Mouse (Mus musculus) limb, embryonic 14.5 days (tissue): ENCODE data around the gene Hras. TPM values are rescaled to one million over a fixed set of nuclear protein-coding genes. Genes with fewer than 3 reads are reported as not detected.

Experiments used
- ATAC-seq: fragments of 200-750 bp; cut with Nextera tagmentation; 2 replicates; pipeline ENCODE4 v1.8.0; 2017; ENCODE audit warnings: low read depth, moderate number of reproducible peaks, moderate TSS enrichment; ENCODE audit not compliant: low FRiP score
- DNase-seq: peaks from one replicate; pipeline ENCODE4 v3.0.0-alpha.2; 2015; ENCODE audit warnings: low spot score
- H3K27ac ChIP-seq: fragments of 300-500 bp; sonication (generic); replicated peaks from 2 replicates; pipeline ENCODE4 v1.5.1; 2014; ENCODE audit warnings: low read depth, mild to moderate bottlenecking, low read length, moderate library complexity, mixed read lengths
- H3K27me3 ChIP-seq: fragments of 300-500 bp; sonication (generic); 2 replicates; pipeline ENCODE4 v1.6.1; 2014; ENCODE audit warnings: low read length, mixed read lengths; ENCODE audit not compliant: control insufficient read depth, insufficient read depth
- H3K36me3 ChIP-seq: fragments of 300-500 bp; sonication (generic); 2 replicates; pipeline ENCODE4 v1.6.1; 2014; ENCODE audit warnings: mild to moderate bottlenecking, low read length, moderate library complexity, mixed read lengths; ENCODE audit not compliant: control insufficient read depth, insufficient read depth
- H3K4me1 ChIP-seq: fragments of 300-500 bp; sonication (generic); 2 replicates; pipeline ENCODE4 v1.6.1; 2014; ENCODE audit warnings: antibody characterized with exemption, low read length, mixed read lengths; ENCODE audit not compliant: control insufficient read depth, insufficient read depth
- H3K4me2 ChIP-seq: fragments of 300-500 bp; sonication (generic); replicated peaks from 2 replicates; pipeline ENCODE4 v1.6.1; 2014; ENCODE audit warnings: low read depth, mild to moderate bottlenecking, low read length, moderate library complexity; ENCODE audit not compliant: severe bottlenecking
- H3K4me3 ChIP-seq: fragments of 300-500 bp; sonication (generic); replicated peaks from 2 replicates; pipeline ENCODE4 v1.5.1; 2014; ENCODE audit warnings: low read length
- H3K9ac ChIP-seq: fragments of 300-500 bp; sonication (generic); 2 replicates; pipeline ENCODE4 v1.6.1; 2014; ENCODE audit warnings: mild to moderate bottlenecking, low read depth, low read length, moderate library complexity; ENCODE audit not compliant: severe bottlenecking
- H3K9me3 ChIP-seq: fragments of 300-500 bp; sonication (generic); 2 replicates; pipeline ENCODE4 v1.6.1; 2016; ENCODE audit warnings: low read length; ENCODE audit not compliant: control insufficient read depth
- POLR2A ChIP-seq: fragments of 200-500 bp; IDR thresholded peaks from 2 replicates; pipeline ENCODE4 v1.8.0; 2012; ENCODE audit warnings: inconsistent platforms, mild to moderate bottlenecking, moderate library complexity, borderline replicate concordance; ENCODE audit not compliant: insufficient read depth, insufficient read length; ENCODE audit errors: extremely low read depth
- WGBS: fragments of 180-500 bp; shearing (Covaris S2); extraction: QIAGEN DNeasy Blood & Tissue Kit; methylation state at CpG from one replicate; pipeline ENCODE4 v1.1.7; 2014; 5-methylcytosine and 5-hydroxymethylcytosine counted together
- microRNA counts: library from miRNA; unstranded; fragments of <30 nt; microRNA quantifications from one replicate; lab custom pipeline; 2016
- microRNA-seq: library from miRNA; unstranded; fragments of <30 nt; microRNA quantifications from one replicate; pipeline ENCODE4, GENCODE M21; 2016
- polyA plus RNA-seq, 2 experiments: library from polyadenylated mRNA; depleted of rRNA in 1 of 2; stranded (reverse) in 1 of 2; unstranded in 1 of 2; fragments of >200 nt; fragmentation: Nextera tagmentation in 1 of 2; extraction: Ambion mirVana in 1 of 2; gene quantifications; 2 replicates each; pipeline versions ENCODE4 v1.2.1 to v1.2.3; 2012 to 2014

The Hras gene
- polyA plus RNA-seq, 2 experiments, result 112 to 143 TPM

GRCm38 (mm10) chr7:141143861-141144260 is 49.9 kb downstream of the Hras start:
- no peak overlapping the region for H3K9ac ChIP-seq
- H3K27me3 ChIP-seq, result no peaks in the 10 kb centered on the region
- H3K9me3 ChIP-seq, result no peaks in the 10 kb centered on the region
- no peak for TF ChIP-seq POLR2A
- DNase-seq (no peak), ATAC-seq (no peak)
- no peak overlapping the region for H3K4me3 ChIP-seq
- H3K4me1 ChIP-seq, result no peaks in the 10 kb centered on the region
- H3K27ac ChIP-seq, result no peak overlapping the region
- peaks cover 46% of the 10 kb centered on the region for H3K36me3 ChIP-seq
- no peak overlapping the region for H3K4me2 ChIP-seq
- 83% methylated on average over 2 of the region's 2 CpGs for WGBS

GRCm38 (mm10) chr7:141143112-141143511 is 50.7 kb downstream of the Hras start:
- peaks cover 43% of the 10 kb centered on the region for H3K36me3 ChIP-seq
- no peak for DNase-seq
- no peaks in the 10 kb centered on the region for H3K4me1 ChIP-seq
- no peaks in the 10 kb centered on the region for H3K9me3 ChIP-seq
- H3K4me3 ChIP-seq, result no peak overlapping the region
- no peak overlapping the region for H3K9ac ChIP-seq
- ATAC-seq, result no peak
- WGBS, result 50% methylated on average over 5 of the region's 5 CpGs
- H3K27me3 ChIP-seq, result no peaks in the 10 kb centered on the region
- H3K27ac ChIP-seq, result no peak overlapping the region
- H3K4me2 ChIP-seq, result no peak overlapping the region
- no peak for TF ChIP-seq POLR2A

GRCm38 (mm10) chr7:141141326-141141725 is 52.5 kb downstream of the Hras start:
- Histone ChIP-seq H3K27me3 (no peaks in the 10 kb centered on the region), H3K9ac (no peak overlapping the region), H3K27ac (no peak overlapping the region), H3K36me3 (peaks cover 53% of the 10 kb centered on the region), H3K9me3 (no peaks in the 10 kb centered on the region), H3K4me1 (no peaks in the 10 kb centered on the region), H3K4me2 (no peak overlapping the region), H3K4me3 (no peak overlapping the region)
- DNase-seq, result no peak
- TF ChIP-seq POLR2A, result no peak
- 94% methylated on average over 4 of the region's 4 CpGs for WGBS
- ATAC-seq, result no peak

MicroRNAs within 50 kb of the gene (microRNA counts, 519-probe panel; counts per million panel counts)
- 3,712 counts per million, percentile 75 among the panel's probes with 10 or more counts for microRNA mmu-miR-210 (lab: Ali Mortazavi, UCI)

Small RNA genes within 50 kb of the gene (microRNA-seq; reads per million reads assigned to microRNA genes)
- gene Mir210, result 809 reads per million, percentile 70 among the genes with 10 or more reads in this experiment

Other genes starting within 250 kb of the Hras start
- 30.9 and 34.4 TPM in 2 replicates for gene Ifitm5, start 243.7 kb downstream of the Hras start, polyA plus RNA-seq (2012; rRNA removed)
- gene Ifitm5, start 243.7 kb downstream of the Hras start, polyA plus RNA-seq (2014; fragmentation: Nextera tagmentation; extraction: Ambion mirVana), result 32.3 and 44.3 TPM in 2 replicates
- not detected in 2 replicates for gene Gm45717, start 238.1 kb downstream of the Hras start, polyA plus RNA-seq (2012; rRNA removed)
- not detected in 2 replicates for gene Gm45717, start 238.1 kb downstream of the Hras start, polyA plus RNA-seq (2014; fragmentation: Nextera tagmentation; extraction: Ambion mirVana)
- gene Ifitm2, start 238.0 kb downstream of the Hras start, polyA plus RNA-seq (2012; rRNA removed), result 1,234 and 1,466 TPM in 2 replicates
- 1,822 and 1,827 TPM in 2 replicates for gene Ifitm2, start 238.0 kb downstream of the Hras start, polyA plus RNA-seq (2014; fragmentation: Nextera tagmentation; extraction: Ambion mirVana)
- gene Ifitm1, start 226.8 kb downstream of the Hras start, polyA plus RNA-seq (2012; rRNA removed), result 68.1 and 115 TPM in 2 replicates
- 55.4 and 66.7 TPM in 2 replicates for gene Ifitm1, start 226.8 kb downstream of the Hras start, polyA plus RNA-seq (2014; fragmentation: Nextera tagmentation; extraction: Ambion mirVana)
- gene Ifitm3, start 183.2 kb downstream of the Hras start, polyA plus RNA-seq (2012; rRNA removed), result 85.6 and 91.3 TPM in 2 replicates
- gene Ifitm3, start 183.2 kb downstream of the Hras start, polyA plus RNA-seq (2014; fragmentation: Nextera tagmentation; extraction: Ambion mirVana), result 184 and 201 TPM in 2 replicates
- 1.3 and 1.8 TPM in 2 replicates for gene Ifitm6, start 176.1 kb downstream of the Hras start, polyA plus RNA-seq (2012; rRNA removed)
- 1.2 and 1.7 TPM in 2 replicates for gene Ifitm6, start 176.1 kb downstream of the Hras start, polyA plus RNA-seq (2014; fragmentation: Nextera tagmentation; extraction: Ambion mirVana)
- gene Gm17387, start 164.9 kb downstream of the Hras start, polyA plus RNA-seq (2012; rRNA removed), result not detected in 2 replicates
- not detected in 2 replicates for gene Gm17387, start 164.9 kb downstream of the Hras start, polyA plus RNA-seq (2014; fragmentation: Nextera tagmentation; extraction: Ambion mirVana)
- gene B4galnt4, start 132.9 kb downstream of the Hras start, polyA plus RNA-seq (2012; rRNA removed), result 46.5 and 53.7 TPM in 2 replicates
- 12.3 and 17.1 TPM in 2 replicates for gene B4galnt4, start 132.9 kb downstream of the Hras start, polyA plus RNA-seq (2014; fragmentation: Nextera tagmentation; extraction: Ambion mirVana)
- gene Pkp3, start 115.8 kb downstream of the Hras start, polyA plus RNA-seq (2012; rRNA removed), result 37.6 and 38.8 TPM in 2 replicates
- gene Pkp3, start 115.8 kb downstream of the Hras start, polyA plus RNA-seq (2014; fragmentation: Nextera tagmentation; extraction: Ambion mirVana), result 62.4 and 65.9 TPM in 2 replicates
- gene Sigirr, start 93.4 kb downstream of the Hras start, polyA plus RNA-seq (2012; rRNA removed), result 2.5 and 3.1 TPM in 2 replicates
- gene Sigirr, start 93.4 kb downstream of the Hras start, polyA plus RNA-seq (2014; fragmentation: Nextera tagmentation; extraction: Ambion mirVana), result 2.7 and 4.0 TPM in 2 replicates
- 6.3 and 8.0 TPM in 2 replicates for gene Ano9, start 76.2 kb downstream of the Hras start, polyA plus RNA-seq (2012; rRNA removed)
- 3.6 and 4.3 TPM in 2 replicates for gene Ano9, start 76.2 kb downstream of the Hras start, polyA plus RNA-seq (2014; fragmentation: Nextera tagmentation; extraction: Ambion mirVana)
- 49.2 and 61.0 TPM in 2 replicates for gene Ptdss2, start 71.6 kb downstream of the Hras start, polyA plus RNA-seq (2012; rRNA removed)
- 67.8 and 68.6 TPM in 2 replicates for gene Ptdss2, start 71.6 kb downstream of the Hras start, polyA plus RNA-seq (2014; fragmentation: Nextera tagmentation; extraction: Ambion mirVana)
- 92.3 and 105 TPM in 2 replicates for gene Rnh1, start 21.1 kb downstream of the Hras start, polyA plus RNA-seq (2012; rRNA removed)
- gene Rnh1, start 21.1 kb downstream of the Hras start, polyA plus RNA-seq (2014; fragmentation: Nextera tagmentation; extraction: Ambion mirVana), result 190 and 216 TPM in 2 replicates
- 14.8 and 17.8 TPM in 2 replicates for gene Lrrc56, start 152 bp upstream of the Hras start, polyA plus RNA-seq (2012; rRNA removed)
- gene Lrrc56, start 152 bp upstream of the Hras start, polyA plus RNA-seq (2014; fragmentation: Nextera tagmentation; extraction: Ambion mirVana), result 5.8 and 8.3 TPM in 2 replicates
- gene Lmntd2, start 20.1 kb upstream of the Hras start, polyA plus RNA-seq (2012; rRNA removed), result 6.6 and 6.9 TPM in 2 replicates
- 0.95 and 1.7 TPM in 2 replicates for gene Lmntd2, start 20.1 kb upstream of the Hras start, polyA plus RNA-seq (2014; fragmentation: Nextera tagmentation; extraction: Ambion mirVana)
- gene Rassf7, start 21.9 kb upstream of the Hras start, polyA plus RNA-seq (2012; rRNA removed), result 40.0 and 44.8 TPM in 2 replicates
- 30.9 and 31.7 TPM in 2 replicates for gene Rassf7, start 21.9 kb upstream of the Hras start, polyA plus RNA-seq (2014; fragmentation: Nextera tagmentation; extraction: Ambion mirVana)
- gene Phrf1, start 34.8 kb upstream of the Hras start, polyA plus RNA-seq (2012; rRNA removed), result 37.6 and 42.6 TPM in 2 replicates
- gene Phrf1, start 34.8 kb upstream of the Hras start, polyA plus RNA-seq (2014; fragmentation: Nextera tagmentation; extraction: Ambion mirVana), result 65.9 and 72.7 TPM in 2 replicates
- gene Irf7, start 72.5 kb upstream of the Hras start, polyA plus RNA-seq (2012; rRNA removed), result 3.2 and 4.6 TPM in 2 replicates
- gene Irf7, start 72.5 kb upstream of the Hras start, polyA plus RNA-seq (2014; fragmentation: Nextera tagmentation; extraction: Ambion mirVana), result 2.1 TPM in 2 replicates
- 0.29 and 0.35 TPM in 2 replicates for gene Cdhr5, start 82.8 kb upstream of the Hras start, polyA plus RNA-seq (2012; rRNA removed)
- 0.18 and 0.43 TPM in 2 replicates for gene Cdhr5, start 82.8 kb upstream of the Hras start, polyA plus RNA-seq (2014; fragmentation: Nextera tagmentation; extraction: Ambion mirVana)
- gene Sct, start 85.1 kb upstream of the Hras start, polyA plus RNA-seq (2012; rRNA removed), result 17.5 and 17.6 TPM in 2 replicates
- gene Sct, start 85.1 kb upstream of the Hras start, polyA plus RNA-seq (2014; fragmentation: Nextera tagmentation; extraction: Ambion mirVana), result 14.2 and 17.3 TPM in 2 replicates
- 3.1 and 4.0 TPM in 2 replicates for gene Drd4, start 98.0 kb upstream of the Hras start, polyA plus RNA-seq (2012; rRNA removed)
- 1.5 and 2.0 TPM in 2 replicates for gene Drd4, start 98.0 kb upstream of the Hras start, polyA plus RNA-seq (2014; fragmentation: Nextera tagmentation; extraction: Ambion mirVana)
- gene Deaf1, start 133.7 kb upstream of the Hras start, polyA plus RNA-seq (2012; rRNA removed), result 47.0 TPM in 2 replicates
- 82.6 and 89.1 TPM in 2 replicates for gene Deaf1, start 133.7 kb upstream of the Hras start, polyA plus RNA-seq (2014; fragmentation: Nextera tagmentation; extraction: Ambion mirVana)
- 55.6 and 59.5 TPM in 2 replicates for gene Tmem80, start 133.7 kb upstream of the Hras start, polyA plus RNA-seq (2012; rRNA removed)
- 23.4 and 23.6 TPM in 2 replicates for gene Tmem80, start 133.7 kb upstream of the Hras start, polyA plus RNA-seq (2014; fragmentation: Nextera tagmentation; extraction: Ambion mirVana)
- gene Eps8l2, start 144.9 kb upstream of the Hras start, polyA plus RNA-seq (2012; rRNA removed), result 20.3 and 22.4 TPM in 2 replicates
- gene Eps8l2, start 144.9 kb upstream of the Hras start, polyA plus RNA-seq (2014; fragmentation: Nextera tagmentation; extraction: Ambion mirVana), result 17.0 and 19.0 TPM in 2 replicates
- 161 and 188 TPM in 2 replicates for gene Taldo1, start 198.2 kb upstream of the Hras start, polyA plus RNA-seq (2012; rRNA removed)
- 238 and 243 TPM in 2 replicates for gene Taldo1, start 198.2 kb upstream of the Hras start, polyA plus RNA-seq (2014; fragmentation: Nextera tagmentation; extraction: Ambion mirVana)
- gene Gatd1, start 220.1 kb upstream of the Hras start, polyA plus RNA-seq (2012; rRNA removed), result 92.3 and 108 TPM in 2 replicates
- 49.0 and 51.2 TPM in 2 replicates for gene Gatd1, start 220.1 kb upstream of the Hras start, polyA plus RNA-seq (2014; fragmentation: Nextera tagmentation; extraction: Ambion mirVana)
- gene Cend1, start 235.5 kb upstream of the Hras start, polyA plus RNA-seq (2012; rRNA removed), result 1.8 TPM in 2 replicates
- 0.66 and 0.75 TPM in 2 replicates for gene Cend1, start 235.5 kb upstream of the Hras start, polyA plus RNA-seq (2014; fragmentation: Nextera tagmentation; extraction: Ambion mirVana)
- gene Slc25a22, start 243.9 kb upstream of the Hras start, polyA plus RNA-seq (2012; rRNA removed), result 75.1 and 104 TPM in 2 replicates
- gene Slc25a22, start 243.9 kb upstream of the Hras start, polyA plus RNA-seq (2014; fragmentation: Nextera tagmentation; extraction: Ambion mirVana), result 22.8 and 32.2 TPM in 2 replicates